Mouse (Mus musculus): ENCODE results near the gene Bri3. TPM values are rescaled to one million over a fixed set of nuclear protein-coding genes. Genes with fewer than 3 reads are reported as not detected.

Bri3 gene
- polyA plus RNA-seq, 1 experiment from 2014 or later: 128 TPM

DNA sequence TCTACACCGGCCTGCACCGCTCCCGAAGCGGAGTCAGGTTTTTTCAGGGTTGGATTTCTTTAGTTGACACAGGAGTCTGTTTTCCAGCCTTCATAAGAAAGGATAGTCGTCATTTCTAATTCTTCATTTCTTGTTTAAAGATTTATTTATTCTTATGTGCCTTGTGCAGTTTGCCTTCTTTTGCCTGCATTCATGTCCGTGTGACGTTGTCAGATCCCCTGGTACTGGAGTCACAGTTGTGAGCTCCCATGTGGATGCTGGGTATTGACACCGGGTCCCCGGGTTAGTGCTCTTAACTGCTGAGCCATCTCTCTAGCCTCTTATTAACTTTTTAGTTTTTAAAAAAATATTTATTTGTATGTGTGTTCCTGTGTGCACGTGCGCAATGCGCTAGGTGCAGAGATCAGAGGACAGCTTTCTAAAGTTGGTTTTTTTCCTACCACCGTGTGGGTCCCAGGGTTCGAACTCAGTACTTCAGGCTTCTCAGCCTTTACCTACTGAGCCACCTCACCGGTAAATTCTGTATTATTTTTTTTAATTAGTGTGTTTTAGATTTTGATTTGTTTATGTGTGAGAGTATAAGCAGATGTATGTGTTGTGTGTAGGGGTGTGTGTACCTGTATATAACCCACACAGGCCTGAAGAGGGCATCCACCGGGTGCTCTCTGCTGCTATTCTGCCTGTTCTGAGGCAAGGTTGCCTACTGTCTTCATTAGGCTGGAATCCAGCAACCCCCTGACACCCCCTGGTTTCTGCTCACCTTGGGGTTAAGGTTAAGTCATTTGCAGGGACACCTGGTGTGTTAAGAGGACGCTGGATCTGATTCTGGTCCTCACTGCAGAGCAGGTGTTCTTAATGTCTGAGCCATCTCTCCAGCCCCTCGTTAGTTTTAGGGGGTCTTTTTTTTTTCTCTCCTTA is 20.1 kb upstream of the Bri3 start:
- H3K9me3 ChIP-seq (ENCODE audit: control insufficient read depth, low read length): no peaks in the 10 kb centered on the region
- peaks cover 4% of the 10 kb centered on the region for H3K4me1 ChIP-seq (ENCODE audit: control insufficient read depth, insufficient read depth, low read length)
- H3K4me2 ChIP-seq (ENCODE audit: low read depth, severe bottlenecking): peak overlapping the region; percentile 85
- peak overlapping the region; percentile 77 for H3K9ac ChIP-seq (ENCODE audit: low read length)
- peak overlapping the region; percentile 65 for H3K4me3 ChIP-seq (ENCODE audit: low read depth, low read length)
- no peaks in the 10 kb centered on the region for H3K36me3 ChIP-seq (ENCODE audit: control insufficient read depth, insufficient read depth, low read length)
- DNase-seq (ENCODE audit: low spot score) (no peak), ATAC-seq (ENCODE audit: insufficient number of reproducible peaks, low FRiP score, low TSS enrichment, low read depth) (no peak)
- no peaks in the 10 kb centered on the region for H3K27me3 ChIP-seq (ENCODE audit: control insufficient read depth, insufficient read depth, low read length)
- no peak overlapping the region for H3K27ac ChIP-seq (replicated peaks; ENCODE audit: low read depth, low read length)
- WGBS: 24% methylated on average over 18 of the region's 18 CpGs

DNA sequence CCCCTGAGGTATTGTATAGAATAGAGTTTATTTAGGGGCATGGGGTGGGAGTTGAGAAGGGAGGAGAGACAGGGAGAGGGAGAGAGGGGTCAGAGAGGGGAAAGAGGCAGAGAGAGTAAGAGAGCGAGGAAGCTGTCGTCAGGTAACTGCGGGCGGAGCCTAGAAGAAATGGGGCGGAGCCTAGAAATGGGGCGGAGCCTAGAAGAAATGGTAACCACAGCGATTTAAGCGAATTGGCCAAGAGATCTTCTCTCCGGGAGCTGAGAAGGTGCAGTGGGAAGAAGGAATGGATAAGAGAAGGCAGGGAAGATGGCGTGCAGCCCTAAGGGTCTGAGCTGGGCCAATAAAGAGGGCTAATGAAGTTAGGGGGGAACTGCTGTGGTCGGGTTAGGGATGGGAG is 18.0 kb upstream of the Bri3 start:
- no peak overlapping the region for H3K9ac ChIP-seq (ENCODE audit: low read length)
- WGBS: 22% methylated on average over 11 of the region's 11 CpGs
- no peaks in the 10 kb centered on the region for H3K27me3 ChIP-seq (ENCODE audit: control insufficient read depth, insufficient read depth, low read length)
- no peak overlapping the region for H3K4me3 ChIP-seq (ENCODE audit: low read depth, low read length)
- no peaks in the 10 kb centered on the region for H3K9me3 ChIP-seq (ENCODE audit: control insufficient read depth, low read length)
- DNase-seq (ENCODE audit: low spot score) (no peak), ATAC-seq (ENCODE audit: insufficient number of reproducible peaks, low FRiP score, low TSS enrichment, low read depth) (no peak)
- H3K4me1 ChIP-seq (ENCODE audit: control insufficient read depth, insufficient read depth, low read length): peaks cover 4% of the 10 kb centered on the region
- H3K4me2 ChIP-seq (ENCODE audit: low read depth, severe bottlenecking): no peak overlapping the region
- H3K36me3 ChIP-seq (ENCODE audit: control insufficient read depth, insufficient read depth, low read length): no peaks in the 10 kb centered on the region
- no peak overlapping the region for H3K27ac ChIP-seq (replicated peaks; ENCODE audit: low read depth, low read length)

DNA sequence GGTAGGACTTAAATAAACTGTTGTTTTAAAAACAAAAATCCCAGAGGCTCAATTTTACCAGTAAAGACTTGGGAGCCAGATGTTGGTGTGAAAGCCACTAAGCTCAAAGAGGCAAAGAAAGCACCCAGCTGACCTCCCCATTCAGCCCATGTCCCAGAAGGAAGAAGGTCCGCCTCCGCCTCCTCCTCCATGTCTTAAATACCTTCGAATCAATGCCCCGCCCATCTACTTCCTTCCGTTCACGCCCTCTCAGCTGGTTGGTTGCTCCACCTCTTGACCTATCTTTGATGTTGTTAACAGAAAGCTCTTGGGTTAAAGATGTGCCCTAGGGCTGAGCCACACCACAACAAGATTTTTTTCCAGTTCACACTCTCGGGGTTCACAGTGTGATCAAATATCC is 14.0 kb upstream of the Bri3 start:
- H3K9ac ChIP-seq (ENCODE audit: low read length): no peak overlapping the region
- peaks cover 2% of the 10 kb centered on the region; the same call in 1 of the 2 replicates for H3K9me3 ChIP-seq (ENCODE audit: control insufficient read depth, low read length)
- no peak overlapping the region for H3K4me2 ChIP-seq (ENCODE audit: low read depth, severe bottlenecking)
- H3K36me3 ChIP-seq (ENCODE audit: control insufficient read depth, insufficient read depth, low read length): no peaks in the 10 kb centered on the region
- ATAC-seq (ENCODE audit: insufficient number of reproducible peaks, low FRiP score, low TSS enrichment, low read depth) (no peak), DNase-seq (ENCODE audit: low spot score) (no peak)
- no peaks in the 10 kb centered on the region for H3K4me1 ChIP-seq (ENCODE audit: control insufficient read depth, insufficient read depth, low read length)
- WGBS: 85% methylated on average over 7 of the region's 7 CpGs
- H3K4me3 ChIP-seq (ENCODE audit: low read depth, low read length): no peak overlapping the region
- no peak overlapping the region for H3K27ac ChIP-seq (replicated peaks; ENCODE audit: low read depth, low read length)
- H3K27me3 ChIP-seq (ENCODE audit: control insufficient read depth, insufficient read depth, low read length): no peaks in the 10 kb centered on the region

DNA sequence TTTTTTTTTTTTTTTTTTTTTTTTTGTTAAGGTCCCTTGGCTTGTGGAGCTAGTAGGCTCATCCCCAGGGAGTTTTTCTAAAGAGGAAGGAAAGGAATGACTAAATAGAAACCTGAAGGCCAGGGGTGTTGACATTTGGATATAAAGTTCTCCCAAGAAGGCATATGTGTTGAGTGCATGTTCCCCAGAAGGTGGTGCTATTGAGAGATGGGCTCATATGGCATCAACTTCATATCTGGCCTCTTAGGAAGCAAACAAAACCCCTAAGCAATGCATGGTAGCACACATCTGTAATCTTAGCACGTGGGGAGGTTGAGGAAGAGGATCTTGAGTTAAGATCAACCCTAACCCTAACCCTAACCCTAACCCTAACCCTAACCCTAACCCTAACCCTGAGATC is 12.8 kb upstream of the Bri3 start:
- no peak for DNase-seq (ENCODE audit: low spot score)
- WGBS: 82% methylated on average over 1 of the region's 1 CpGs
- H3K27ac ChIP-seq (replicated peaks; ENCODE audit: low read depth, low read length): no peak overlapping the region
- no peak overlapping the region for H3K4me2 ChIP-seq (ENCODE audit: low read depth, severe bottlenecking)
- H3K9me3 ChIP-seq (ENCODE audit: control insufficient read depth, low read length): peaks cover 2% of the 10 kb centered on the region; the same call in 1 of the 2 replicates
- H3K9ac ChIP-seq (ENCODE audit: low read length): no peak overlapping the region
- no peak for ATAC-seq (ENCODE audit: insufficient number of reproducible peaks, low FRiP score, low TSS enrichment, low read depth)
- H3K27me3 ChIP-seq (ENCODE audit: control insufficient read depth, insufficient read depth, low read length): no peaks in the 10 kb centered on the region
- H3K36me3 ChIP-seq (ENCODE audit: control insufficient read depth, insufficient read depth, low read length): no peaks in the 10 kb centered on the region
- H3K4me1 ChIP-seq (ENCODE audit: control insufficient read depth, insufficient read depth, low read length): no peaks in the 10 kb centered on the region
- no peak overlapping the region for H3K4me3 ChIP-seq (ENCODE audit: low read depth, low read length)

DNA sequence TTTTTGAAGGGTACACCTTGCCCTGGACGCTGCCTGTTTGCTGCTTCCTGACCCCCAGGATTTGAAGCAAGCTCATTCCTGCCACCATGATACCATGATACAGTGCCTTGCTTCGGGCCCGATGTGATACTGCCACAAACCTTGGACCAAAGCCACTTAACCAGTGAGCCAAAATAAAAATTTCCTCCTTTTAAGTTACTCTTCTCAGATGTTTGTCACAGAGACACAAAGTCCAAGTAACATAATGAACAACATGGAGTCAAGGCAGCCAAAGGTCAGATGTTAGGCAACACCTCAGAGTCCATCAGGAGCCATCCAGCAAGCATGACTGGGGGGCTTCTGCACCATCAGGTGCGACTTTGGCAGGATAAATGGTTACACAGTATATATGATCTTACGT is 11.7 kb upstream of the Bri3 start:
- Histone ChIP-seq H3K4me2 (ENCODE audit: low read depth, severe bottlenecking) (no peak overlapping the region), H3K27ac (replicated peaks; ENCODE audit: low read depth, low read length) (no peak overlapping the region), H3K9ac (ENCODE audit: low read length) (no peak overlapping the region), H3K36me3 (ENCODE audit: control insufficient read depth, insufficient read depth, low read length) (no peaks in the 10 kb centered on the region), H3K4me1 (ENCODE audit: control insufficient read depth, insufficient read depth, low read length) (no peaks in the 10 kb centered on the region), H3K27me3 (ENCODE audit: control insufficient read depth, insufficient read depth, low read length) (no peaks in the 10 kb centered on the region), H3K4me3 (ENCODE audit: low read depth, low read length) (no peak overlapping the region), H3K9me3 (ENCODE audit: control insufficient read depth, low read length) (peaks cover 2% of the 10 kb centered on the region; the same call in 1 of the 2 replicates)
- no peak for ATAC-seq (ENCODE audit: insufficient number of reproducible peaks, low FRiP score, low TSS enrichment, low read depth)
- WGBS: 85% methylated on average over 5 of the region's 5 CpGs
- no peak for DNase-seq (ENCODE audit: low spot score)

DNA sequence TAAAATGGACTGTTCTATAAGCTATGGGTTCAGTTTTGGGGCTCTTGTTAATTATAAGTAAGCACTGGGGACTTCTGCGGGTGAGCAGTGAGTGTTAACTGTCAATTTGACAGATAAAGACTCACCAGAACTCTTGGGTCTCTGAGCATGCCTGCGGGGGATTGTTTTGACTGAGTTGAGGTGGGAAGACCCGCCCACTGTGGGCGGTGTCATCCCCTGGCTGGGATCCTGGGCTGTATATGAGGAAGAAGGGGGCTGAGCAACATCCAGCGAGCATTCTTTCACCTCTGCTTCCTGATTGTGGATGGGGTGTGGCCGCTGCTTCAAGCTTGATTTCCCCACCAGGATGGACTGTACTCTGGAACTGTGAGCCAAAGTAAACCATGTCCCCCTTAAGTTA is 10.0 kb upstream of the Bri3 start:
- H3K4me3 ChIP-seq (ENCODE audit: low read depth, low read length): no peak overlapping the region
- 76% methylated on average over 6 of the region's 6 CpGs for WGBS
- H3K27me3 ChIP-seq (ENCODE audit: control insufficient read depth, insufficient read depth, low read length): no peaks in the 10 kb centered on the region
- no peak for DNase-seq (ENCODE audit: low spot score)
- no peak overlapping the region for H3K27ac ChIP-seq (replicated peaks; ENCODE audit: low read depth, low read length)
- no peak overlapping the region for H3K9ac ChIP-seq (ENCODE audit: low read length)
- no peaks in the 10 kb centered on the region for H3K4me1 ChIP-seq (ENCODE audit: control insufficient read depth, insufficient read depth, low read length)
- no peaks in the 10 kb centered on the region for H3K36me3 ChIP-seq (ENCODE audit: control insufficient read depth, insufficient read depth, low read length)
- peaks cover 2% of the 10 kb centered on the region; the same call in 1 of the 2 replicates for H3K9me3 ChIP-seq (ENCODE audit: control insufficient read depth, low read length)
- no peak overlapping the region for H3K4me2 ChIP-seq (ENCODE audit: low read depth, severe bottlenecking)
- ATAC-seq (ENCODE audit: insufficient number of reproducible peaks, low FRiP score, low TSS enrichment, low read depth): no peak

DNA sequence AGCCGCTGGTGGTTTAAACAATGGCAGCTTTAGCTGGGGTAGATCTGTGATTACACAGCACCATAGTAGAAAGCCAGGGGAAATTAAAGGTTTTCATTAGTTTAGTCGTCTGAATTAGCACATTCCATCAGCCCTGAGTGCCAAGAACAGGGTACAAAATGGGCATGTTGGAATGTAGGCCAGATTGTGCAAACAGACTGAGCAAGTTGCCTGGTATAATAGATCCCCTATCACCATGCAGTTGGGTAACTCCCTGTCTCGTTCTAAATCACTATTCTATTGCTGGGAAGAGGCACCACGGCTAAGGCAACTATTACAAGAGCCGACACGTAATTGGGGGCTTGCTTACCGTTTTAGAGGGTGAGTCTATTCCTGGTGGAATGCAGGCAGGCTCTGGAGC is 9.5 kb upstream of the Bri3 start:
- 84% methylated on average over 7 of the region's 7 CpGs for WGBS
- H3K27me3 ChIP-seq (ENCODE audit: control insufficient read depth, insufficient read depth, low read length): no peaks in the 10 kb centered on the region
- H3K36me3 ChIP-seq (ENCODE audit: control insufficient read depth, insufficient read depth, low read length): no peaks in the 10 kb centered on the region
- no peak for ATAC-seq (ENCODE audit: insufficient number of reproducible peaks, low FRiP score, low TSS enrichment, low read depth)
- no peak overlapping the region for H3K9ac ChIP-seq (ENCODE audit: low read length)
- DNase-seq (ENCODE audit: low spot score): no peak
- no peak overlapping the region for H3K4me3 ChIP-seq (ENCODE audit: low read depth, low read length)
- H3K4me1 ChIP-seq (ENCODE audit: control insufficient read depth, insufficient read depth, low read length): no peaks in the 10 kb centered on the region
- peaks cover 2% of the 10 kb centered on the region; the same call in 1 of the 2 replicates for H3K9me3 ChIP-seq (ENCODE audit: control insufficient read depth, low read length)
- H3K27ac ChIP-seq (replicated peaks; ENCODE audit: low read depth, low read length): no peak overlapping the region
- no peak overlapping the region for H3K4me2 ChIP-seq (ENCODE audit: low read depth, severe bottlenecking)

DNA sequence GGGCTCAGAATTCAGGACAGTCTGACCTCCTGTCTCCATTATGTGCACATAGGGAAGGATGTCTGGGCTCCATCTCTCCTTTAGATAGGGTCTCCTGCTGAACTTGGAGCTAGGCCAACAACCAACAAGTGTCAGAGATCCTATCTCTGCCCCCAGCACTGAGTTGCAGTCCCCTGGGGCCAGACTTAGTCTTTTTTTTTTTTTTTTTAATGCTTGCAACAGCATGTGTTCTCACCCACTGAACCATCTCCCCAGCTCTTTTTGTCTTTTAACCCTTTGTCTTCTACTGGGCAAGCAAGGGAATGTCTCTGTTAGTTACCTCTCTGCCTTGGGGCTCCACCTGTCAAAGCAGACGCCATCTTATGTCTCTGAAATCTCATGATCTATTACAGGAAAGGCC is 5.3 kb upstream of the Bri3 start:
- DNase-seq (ENCODE audit: low spot score) (no peak), ATAC-seq (ENCODE audit: insufficient number of reproducible peaks, low FRiP score, low TSS enrichment, low read depth) (no peak)
- Histone ChIP-seq H3K4me2 (ENCODE audit: low read depth, severe bottlenecking) (no peak overlapping the region), H3K9ac (ENCODE audit: low read length) (no peak overlapping the region), H3K9me3 (ENCODE audit: control insufficient read depth, low read length) (peaks cover 2% of the 10 kb centered on the region; the same call in 1 of the 2 replicates), H3K36me3 (ENCODE audit: control insufficient read depth, insufficient read depth, low read length) (no peaks in the 10 kb centered on the region), H3K4me3 (ENCODE audit: low read depth, low read length) (no peak overlapping the region), H3K4me1 (ENCODE audit: control insufficient read depth, insufficient read depth, low read length) (no peaks in the 10 kb centered on the region), H3K27me3 (ENCODE audit: control insufficient read depth, insufficient read depth, low read length) (no peaks in the 10 kb centered on the region), H3K27ac (replicated peaks; ENCODE audit: low read depth, low read length) (no peak overlapping the region)
- WGBS: 89% methylated on average over 1 of the region's 1 CpGs
